Mouse (Mus musculus) CH12.LX (cell line): Measurements from ENCODE around the gene Syne1. TPM values are rescaled to one million over a fixed set of nuclear protein-coding genes. Genes with fewer than 3 reads are reported as not detected.

Experiments used
- DNase-seq: peaks from one replicate; pipeline ENCODE4 v3.0.0-alpha.2; 2013; ENCODE audit errors: extremely low read depth
- H3K27ac ChIP-seq: 2 replicates; pipeline ENCODE4 v1.5.1; 2012; ENCODE audit warnings: low read depth, mild to moderate bottlenecking, control low read depth, moderate library complexity; ENCODE audit not compliant: insufficient read depth
- H3K27me3 ChIP-seq: replicated peaks from 2 replicates; pipeline ENCODE3; 2012; ENCODE audit warnings: inconsistent platforms
- H3K36me3 ChIP-seq, 2 experiments: replicated peaks in 1 of 2; 2 replicates each; pipeline versions ENCODE3 to v1.6.1; 2012; ENCODE audit warnings: inconsistent platforms in 1 of 2, low read length in 1 of 2, mild to moderate bottlenecking in 1 of 2, mixed read lengths in 1 of 2, moderate library complexity in 1 of 2; ENCODE audit not compliant: control insufficient read depth in 1 of 2, insufficient read depth in 1 of 2
- H3K4me1 ChIP-seq, 2 experiments: 2 replicates each; pipeline ENCODE4 v1.6.1; 2012; ENCODE audit warnings: inconsistent platforms in 1 of 2, moderate library complexity in 1 of 2; ENCODE audit not compliant: insufficient read depth in 2 of 2, control insufficient read depth in 1 of 2
- H3K4me2 ChIP-seq: 2 replicates; pipeline ENCODE4 v1.6.1; 2012; ENCODE audit warnings: low read depth, mild to moderate bottlenecking, control low read depth; ENCODE audit not compliant: poor library complexity, insufficient read depth, severe bottlenecking
- H3K4me3 ChIP-seq, 3 experiments: fragments of 150-350 bp in 1 of 3; sonication (generic) in 1 of 3; replicated peaks in 1 of 3; 2 replicates each; pipeline versions ENCODE3 to v1.5.1; 2011 to 2012; ENCODE audit warnings: low read depth in 2 of 3, low read length in 2 of 3, mild to moderate bottlenecking in 2 of 3, moderate library complexity in 2 of 3, control low read depth in 1 of 3, improper control_type of control experiment in 1 of 3, inconsistent platforms in 1 of 3, mixed read lengths in 1 of 3; ENCODE audit not compliant: poor library complexity in 1 of 3
- H3K79me2 ChIP-seq: replicated peaks from 2 replicates; pipeline ENCODE4 v1.6.1; 2012; ENCODE audit warnings: mild to moderate bottlenecking, moderate library complexity; ENCODE audit not compliant: control insufficient read depth, poor library complexity, insufficient read depth, severe bottlenecking; ENCODE audit errors: extremely low read depth
- H3K9ac ChIP-seq: 2 replicates; pipeline ENCODE4 v1.6.1; 2012; ENCODE audit warnings: low read depth, mild to moderate bottlenecking, control low read depth, moderate library complexity; ENCODE audit not compliant: insufficient read depth
- H3K9me3 ChIP-seq: replicated peaks from 2 replicates; pipeline ENCODE3; 2012; ENCODE audit warnings: low read length, inconsistent platforms, mixed read lengths
- BHLHE40 ChIP-seq: IDR thresholded peaks from 2 replicates; pipeline ENCODE4 v1.6.1; 2011; ENCODE audit warnings: mild to moderate bottlenecking, low read depth, low read length, improper control_type of control experiment
- CHD1 ChIP-seq: IDR thresholded peaks from 2 replicates; pipeline ENCODE4 v1.6.1; 2012; ENCODE audit warnings: low read depth, low read length, improper control_type of control experiment, inconsistent platforms
- CHD2 ChIP-seq: IDR thresholded peaks from 2 replicates; pipeline ENCODE4 v1.6.1; 2011; ENCODE audit warnings: low read length, improper control_type of control experiment
- E2F4 ChIP-seq: IDR thresholded peaks from 2 replicates; pipeline ENCODE4 v1.6.1; 2011; ENCODE audit warnings: low read depth, low read length, improper control_type of control experiment; ENCODE audit not compliant: insufficient replicate concordance
- ELF1 ChIP-seq: IDR thresholded peaks from 2 replicates; pipeline ENCODE4 v1.6.1; 2014; ENCODE audit warnings: low read depth, mild to moderate bottlenecking, inconsistent platforms, low read length, improper control_type of control experiment
- EP300 ChIP-seq: IDR thresholded peaks from 2 replicates; pipeline ENCODE4 v1.6.1; 2011; ENCODE audit warnings: low read length, improper control_type of control experiment
- ETS1 ChIP-seq: conservative IDR thresholded peaks from 2 replicates; pipeline ENCODE4 v1.6.1; 2012; ENCODE audit warnings: low read depth, mild to moderate bottlenecking, inconsistent platforms, low read length, improper control_type of control experiment, moderate library complexity
- HCFC1 ChIP-seq: IDR thresholded peaks from 2 replicates; pipeline ENCODE4 v1.6.1; 2012; ENCODE audit warnings: low read depth, mild to moderate bottlenecking, inconsistent platforms, low read length, improper control_type of control experiment
- IRF4 ChIP-seq: IDR thresholded peaks from 2 replicates; pipeline ENCODE4 v1.6.1; 2014; ENCODE audit warnings: low read depth, mild to moderate bottlenecking, inconsistent platforms, low read length, improper control_type of control experiment
- JUND ChIP-seq: conservative IDR thresholded peaks from 2 replicates; pipeline ENCODE4 v1.6.1; 2011; ENCODE audit warnings: low read depth, low read length, improper control_type of control experiment
- MAX ChIP-seq: IDR thresholded peaks from 2 replicates; pipeline ENCODE4 v1.6.1; 2011; ENCODE audit warnings: low read length, improper control_type of control experiment
- MYC ChIP-seq: IDR thresholded peaks from 2 replicates; pipeline ENCODE4 v1.6.1; 2011; ENCODE audit warnings: low read depth, mild to moderate bottlenecking, improper control_type of control experiment, low read length
- NELFE ChIP-seq: IDR thresholded peaks from 2 replicates; pipeline ENCODE4 v1.6.1; 2011; ENCODE audit warnings: low read depth, low read length, improper control_type of control experiment
- POLR2A ChIP-seq: IDR thresholded peaks from 2 replicates; pipeline ENCODE4 v1.6.1; 2011; ENCODE audit warnings: low read depth, mild to moderate bottlenecking, improper control_type of control experiment, low read length
- RAD21 ChIP-seq: IDR thresholded peaks from 2 replicates; pipeline ENCODE4 v1.6.1; 2011; ENCODE audit warnings: low read depth, mild to moderate bottlenecking, low read length, improper control_type of control experiment, moderate library complexity
- SIN3A ChIP-seq: IDR thresholded peaks from 2 replicates; pipeline ENCODE4 v1.6.1; 2012; ENCODE audit warnings: low read length, improper control_type of control experiment, inconsistent platforms
- UBTF ChIP-seq: IDR thresholded peaks from 2 replicates; pipeline ENCODE4 v1.6.1; 2012; ENCODE audit warnings: low read depth, mild to moderate bottlenecking, inconsistent platforms, low read length, improper control_type of control experiment, moderate library complexity
- USF1 ChIP-seq: IDR thresholded peaks from 2 replicates; pipeline ENCODE4 v1.6.1; 2014; ENCODE audit warnings: low read depth, mild to moderate bottlenecking, inconsistent platforms, low read length, improper control_type of control experiment
- USF2 ChIP-seq: conservative IDR thresholded peaks from 2 replicates; pipeline ENCODE4 v1.6.1; 2011; ENCODE audit warnings: low read depth, low read length, improper control_type of control experiment
- ZKSCAN1 ChIP-seq: IDR thresholded peaks from 2 replicates; pipeline ENCODE4 v1.6.1; 2012; ENCODE audit warnings: low read depth, inconsistent platforms, low read length, improper control_type of control experiment, borderline replicate concordance
- ZNF384 ChIP-seq: IDR thresholded peaks from 2 replicates; pipeline ENCODE4 v1.6.1; 2012; ENCODE audit warnings: low read depth, low read length, improper control_type of control experiment, inconsistent platforms
- dilution Hi-C: fragments of 300-500 bp; cut with MboI; formaldehyde crosslinking; loops from 2 replicates; pipeline ENCODE4 v1.14.3; 2020; ENCODE audit warnings: low sequenced_read_pairs; ENCODE audit not compliant: extremely low pct_unique_long_range_greater_than_20kb, extremely low pct_ligation_motif_present
- in situ Hi-C: fragments of 300-500 bp; cut with MboI; formaldehyde crosslinking; loops from 3 replicates; pipeline ENCODE4 v1.14.3; 2019; ENCODE audit warnings: low sequenced_read_pairs, low pct_ligation_motif_present, low pct_unique_long_range_greater_than_20kb, mixed read lengths
- polyA plus RNA-seq: library from polyadenylated mRNA; unstranded; fragments of >175 nt; gene quantifications from 2 replicates; pipeline ENCODE4 v1.2.1, GENCODE M21; 2012; ENCODE audit warnings: low read depth; ENCODE audit not compliant: insufficient read length
- total RNA-seq, 2 experiments: library from RNA; depleted of rRNA; stranded (reverse); fragments of 300-350 nt in 1 of 2; fragments of >200 nt in 1 of 2; gene quantifications; 2 replicates each; pipeline ENCODE4 v1.2.3; 2012 to 2014

Syne1 gene
- total and polyA plus RNA-seq, 3 experiments: 3.1 to 7.6 (median 3.6) TPM

DNA sequence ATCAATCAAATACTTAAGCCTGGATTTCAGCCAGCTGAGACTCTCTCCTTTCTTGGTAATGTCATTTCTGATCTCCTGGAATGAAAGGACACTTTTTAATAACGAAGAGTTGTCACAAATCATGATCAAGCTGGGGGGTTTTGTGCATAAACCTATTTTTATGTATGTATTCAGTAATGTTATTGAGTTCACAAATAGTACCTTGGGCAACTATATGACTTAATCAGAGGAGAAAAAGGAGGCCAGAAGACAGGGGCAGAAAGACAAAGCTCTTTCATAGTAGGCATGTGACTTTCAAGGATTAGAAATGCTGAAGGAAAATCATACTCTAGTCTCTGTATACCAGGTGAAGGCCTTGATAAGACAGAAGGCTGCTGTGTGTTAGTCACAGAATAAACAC, 204.4 kb downstream of the Syne1 start:
- TF ChIP-seq USF1: no peak
- TF ChIP-seq HCFC1: no peak
- no peak for TF ChIP-seq ETS1
- TF ChIP-seq IRF4: no peak
- no peak for TF ChIP-seq E2F4
- no peak for TF ChIP-seq JUND
- no peak for TF ChIP-seq CHD1
- TF ChIP-seq EP300: no peak
- TF ChIP-seq USF2: no peak
- no peak for TF ChIP-seq MYC
- no peak for TF ChIP-seq SIN3A
- TF ChIP-seq RAD21: no peak
- TF ChIP-seq MAX: no peak
- no peak for TF ChIP-seq ELF1
- TF ChIP-seq UBTF: no peak
- no peak for TF ChIP-seq NELFE
- TF ChIP-seq ZKSCAN1: no peak
- dilution Hi-C loops: no loop called here

DNA sequence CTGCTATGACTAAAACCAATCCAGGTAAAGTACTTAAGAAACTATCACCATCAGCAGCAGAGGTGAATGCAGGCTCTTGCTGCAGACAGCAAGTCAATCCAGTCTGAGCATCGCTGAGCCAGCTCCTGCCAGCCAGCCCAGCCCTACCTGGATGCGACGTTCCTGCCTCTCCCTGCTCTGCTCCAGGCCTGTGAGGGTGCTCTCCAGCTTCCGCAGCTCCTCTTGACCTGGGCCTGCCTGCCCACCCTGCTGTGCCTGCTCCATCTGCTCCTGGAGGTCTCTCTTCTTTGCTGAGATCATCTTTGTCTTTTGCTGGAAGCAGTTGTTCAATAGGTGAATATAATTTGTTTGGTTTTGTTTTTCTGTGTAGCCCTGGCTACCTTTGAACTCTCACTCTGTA, 208.1 kb downstream of the Syne1 start:
- H3K27ac ChIP-seq: no peak overlapping the region
- H3K4me1 ChIP-seq: no peaks in the 10 kb centered on the region
- H3K4me2 ChIP-seq: no peak overlapping the region
- DNase-seq: no peak
- TF ChIP-seq UBTF (no peak), CHD2 (no peak), ZNF384 (no peak), BHLHE40 (no peak), POLR2A (no peak), CHD1 (no peak), ETS1 (no peak), MYC (no peak), ZKSCAN1 (no peak), USF1 (no peak)
- H3K27me3 ChIP-seq: no peaks in the 10 kb centered on the region
- in situ Hi-C loops (no loop called here), dilution Hi-C loops (no loop called here)
- H3K79me2 ChIP-seq: no peaks in the 10 kb centered on the region
- no peaks in the 10 kb centered on the region for H3K9me3 ChIP-seq
- H3K9ac ChIP-seq: no peak overlapping the region
- no peak overlapping the region for H3K4me3 ChIP-seq
- no peaks in the 10 kb centered on the region for H3K36me3 ChIP-seq

More for the DNA sequence above, 204.4 kb downstream of the Syne1 start:
- Histone ChIP-seq H3K4me2 (no peak overlapping the region), H3K9ac (no peak overlapping the region), H3K4me3 (no peak overlapping the region), H3K79me2 (no peaks in the 10 kb centered on the region), H3K27me3 (no peaks in the 10 kb centered on the region), H3K36me3 (no peaks in the 10 kb centered on the region), H3K9me3 (no peaks in the 10 kb centered on the region), H3K4me1 (no peaks in the 10 kb centered on the region), H3K27ac (no peak overlapping the region)
- in situ Hi-C loops: no loop called here
- no peak for DNase-seq
